Mouse (Mus musculus) lung, postnatal 0 days (tissue): Measurements from ENCODE around the gene Elmo1.

ENCODE experiments used
- CTCF ChIP-seq: IDR thresholded peaks from 2 replicates; pipeline ENCODE4 v1.5.1; 2016; ENCODE audit warnings: antibody characterized with exemption, mild to moderate bottlenecking
- EP300 ChIP-seq: IDR thresholded peaks from 2 replicates; pipeline ENCODE4 v1.6.1; 2016; ENCODE audit warnings: antibody characterized with exemption, mild to moderate bottlenecking, control low read depth

DNA sequence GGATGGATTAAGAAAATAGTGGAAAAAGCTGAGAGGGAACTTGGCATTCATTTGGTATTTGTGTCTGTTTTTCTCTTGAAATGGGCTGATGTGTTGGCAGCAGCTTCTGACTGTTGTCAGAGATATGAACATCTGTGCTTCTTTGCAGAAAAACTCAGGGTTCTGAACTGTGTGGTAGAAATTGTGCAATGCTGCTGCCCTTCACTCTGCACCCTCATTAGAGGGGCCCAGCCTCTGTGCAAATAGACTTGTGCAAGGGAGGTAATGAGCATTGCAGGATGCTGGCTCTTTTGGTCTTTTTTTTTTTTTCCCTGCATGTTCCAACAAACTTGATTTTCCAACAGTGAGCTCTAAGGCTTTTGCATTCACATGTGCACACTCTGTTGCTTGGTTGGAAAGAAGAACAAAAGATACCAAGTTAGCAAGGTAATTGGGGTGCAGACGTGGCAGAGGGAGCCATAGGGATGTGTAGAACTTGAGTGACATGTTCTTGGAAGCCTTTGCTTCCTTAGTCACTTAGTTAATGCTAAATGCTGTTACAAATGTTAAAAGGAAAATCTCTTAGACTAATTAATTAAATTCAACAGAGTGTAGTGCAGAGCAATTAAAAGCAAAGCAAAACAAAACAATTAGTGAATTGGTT is 26.6 kb downstream of the Elmo1 start:
- TF ChIP-seq CTCF (no peak), EP300 (peak; percentile 77)
